Mouse (Mus musculus): ENCODE results near the gene Ear6. TPM values are rescaled to one million over a fixed set of nuclear protein-coding genes. Genes with fewer than 3 reads are reported as not detected.

Gene Ear6
- total RNA-seq, 2 experiments from 2014 or later: 2.7 TPM; not detected in 1

- no peak for ATAC-seq (replicated peaks; ENCODE audit: poor library complexity, severe bottlenecking)
Measured at GRCm38 (mm10) chr14:51893094-51893794, 39.7 kb downstream of the Ear6 start.

- no peak for ATAC-seq (replicated peaks; ENCODE audit: poor library complexity, severe bottlenecking)
Measured at GRCm38 (mm10) chr14:51893809-51894208, 40.3 kb downstream of the Ear6 start.

- ATAC-seq (replicated peaks; ENCODE audit: poor library complexity, severe bottlenecking): no peak
Measured at GRCm38 (mm10) chr14:51895071-51895470, 41.6 kb downstream of the Ear6 start.

GRCm38 (mm10) chr14:51896019-51896418, 42.5 kb downstream of the Ear6 start:
- no peak for ATAC-seq (replicated peaks; ENCODE audit: poor library complexity, severe bottlenecking)

GRCm38 (mm10) chr14:51896539-51897170, 43.2 kb downstream of the Ear6 start:
- no peak for ATAC-seq (replicated peaks; ENCODE audit: poor library complexity, severe bottlenecking)

- no peak for ATAC-seq (replicated peaks; ENCODE audit: poor library complexity, severe bottlenecking)
Measured at GRCm38 (mm10) chr14:51899351-51899750, 45.9 kb downstream of the Ear6 start.

GRCm38 (mm10) chr14:51902806-51903710, 49.6 kb downstream of the Ear6 start:
- peak; percentile 93 for ATAC-seq (replicated peaks; ENCODE audit: poor library complexity, severe bottlenecking)

- no peak for ATAC-seq (replicated peaks; ENCODE audit: poor library complexity, severe bottlenecking)
Measured at GRCm38 (mm10) chr14:51903782-51904181, 50.3 kb downstream of the Ear6 start.

Other genes with a start within 250 kb of the Ear6 start
- not detected in 2 replicates for gene Gm17078, start 242.4 kb upstream of the Ear6 start, total RNA-seq (2014; fragmentation: Nextera tagmentation)
- gene Gm17078, start 242.4 kb upstream of the Ear6 start, total RNA-seq (2017): not detected in 2 replicates
- gene Gm4181, start 218.0 kb upstream of the Ear6 start, total RNA-seq (2014; fragmentation: Nextera tagmentation): not detected in 2 replicates
- gene Gm4181, start 218.0 kb upstream of the Ear6 start, total RNA-seq (2017): not detected in 2 replicates
- not detected in 2 replicates for gene Gm17079, start 158.2 kb upstream of the Ear6 start, total RNA-seq (2014; fragmentation: Nextera tagmentation)
- gene Gm17079, start 158.2 kb upstream of the Ear6 start, total RNA-seq (2017): not detected in 2 replicates
- not detected in 2 replicates for gene Gm5800, start 136.5 kb upstream of the Ear6 start, total RNA-seq (2014; fragmentation: Nextera tagmentation)
- gene Gm5800, start 136.5 kb upstream of the Ear6 start, total RNA-seq (2017): not detected in 2 replicates
- gene Ang4, start 80.1 kb upstream of the Ear6 start, total RNA-seq (2014; fragmentation: Nextera tagmentation): not detected in 2 replicates
- gene Ang4, start 80.1 kb upstream of the Ear6 start, total RNA-seq (2017): not detected in 2 replicates
- gene AY358078, start 53.7 kb upstream of the Ear6 start, total RNA-seq (2014; fragmentation: Nextera tagmentation): not detected in 2 replicates
- not detected in 2 replicates for gene AY358078, start 53.7 kb upstream of the Ear6 start, total RNA-seq (2017)
- gene Mettl17, start 31.1 kb downstream of the Ear6 start, total RNA-seq (2014; fragmentation: Nextera tagmentation): 15.4 and 22.2 TPM in 2 replicates
- 13.1 and 34.7 TPM in 2 replicates for gene Mettl17, start 31.1 kb downstream of the Ear6 start, total RNA-seq (2017)
- 0.49 and 1.4 TPM in 2 replicates for gene Slc39a2, start 39.2 kb downstream of the Ear6 start, total RNA-seq (2014; fragmentation: Nextera tagmentation)
- gene Slc39a2, start 39.2 kb downstream of the Ear6 start, total RNA-seq (2017): 0.09 and 0.21 TPM in 2 replicates
- gene Ndrg2, start 60.5 kb downstream of the Ear6 start, total RNA-seq (2014; fragmentation: Nextera tagmentation): 5.4 and 6.2 TPM in 2 replicates
- gene Ndrg2, start 60.5 kb downstream of the Ear6 start, total RNA-seq (2017): 8.7 and 11.4 TPM in 2 replicates
- gene Tppp2, start 64.7 kb downstream of the Ear6 start, total RNA-seq (2014; fragmentation: Nextera tagmentation): not detected in 2 replicates
- gene Tppp2, start 64.7 kb downstream of the Ear6 start, total RNA-seq (2017): not detected in 2 replicates
- gene Rnase13, start 69.1 kb downstream of the Ear6 start, total RNA-seq (2014; fragmentation: Nextera tagmentation): not detected in 2 replicates
- not detected in 2 replicates for gene Rnase13, start 69.1 kb downstream of the Ear6 start, total RNA-seq (2017)
- gene Arhgef40, start 131.0 kb downstream of the Ear6 start, total RNA-seq (2014; fragmentation: Nextera tagmentation): 8.6 and 14.9 TPM in 2 replicates
- gene Arhgef40, start 131.0 kb downstream of the Ear6 start, total RNA-seq (2017): 10.8 and 11.4 TPM in 2 replicates
- gene Tmem253, start 162.0 kb downstream of the Ear6 start, total RNA-seq (2014; fragmentation: Nextera tagmentation): not detected in 2 replicates
- gene Tmem253, start 162.0 kb downstream of the Ear6 start, total RNA-seq (2017): not detected in 2 replicates
- 11.3 and 20.1 TPM in 2 replicates for gene Zfp219, start 167.0 kb downstream of the Ear6 start, total RNA-seq (2014; fragmentation: Nextera tagmentation)
- gene Zfp219, start 167.0 kb downstream of the Ear6 start, total RNA-seq (2017): 13.6 and 17.0 TPM in 2 replicates
- not detected in 2 replicates for gene Olfr221, start 188.8 kb downstream of the Ear6 start, total RNA-seq (2014; fragmentation: Nextera tagmentation)
- gene Olfr221, start 188.8 kb downstream of the Ear6 start, total RNA-seq (2017): not detected in 2 replicates

All from granulocyte monocyte progenitor cell, adult 5-6 weeks (primary cell).